Mouse (Mus musculus) ES-E14 (cell line): ENCODE results near the gene Txlna.

Source experiments
- CHD2 ChIP-seq: IDR thresholded peaks from 2 replicates; pipeline ENCODE4 v1.6.1; 2014; ENCODE audit warnings: mild to moderate bottlenecking, low read depth, low read length, inconsistent platforms
- HCFC1 ChIP-seq: IDR thresholded peaks from 2 replicates; pipeline ENCODE4 v1.6.1; 2012; ENCODE audit warnings: low read length, inconsistent platforms, borderline replicate concordance; ENCODE audit not compliant: insufficient read depth
- MAFK ChIP-seq: IDR thresholded peaks from 2 replicates; pipeline ENCODE4 v1.6.1; 2014; ENCODE audit warnings: mild to moderate bottlenecking, low read depth, low read length, inconsistent platforms; ENCODE audit not compliant: insufficient read depth
- ZC3H11A ChIP-seq: IDR thresholded peaks from 2 replicates; pipeline ENCODE4 v1.6.1; 2012; ENCODE audit warnings: low read depth, mild to moderate bottlenecking, inconsistent platforms, low read length, borderline replicate concordance
- ZNF384 ChIP-seq: IDR thresholded peaks from 2 replicates; pipeline ENCODE4 v1.6.1; 2012; ENCODE audit warnings: low read depth, low read length, inconsistent platforms

DNA sequence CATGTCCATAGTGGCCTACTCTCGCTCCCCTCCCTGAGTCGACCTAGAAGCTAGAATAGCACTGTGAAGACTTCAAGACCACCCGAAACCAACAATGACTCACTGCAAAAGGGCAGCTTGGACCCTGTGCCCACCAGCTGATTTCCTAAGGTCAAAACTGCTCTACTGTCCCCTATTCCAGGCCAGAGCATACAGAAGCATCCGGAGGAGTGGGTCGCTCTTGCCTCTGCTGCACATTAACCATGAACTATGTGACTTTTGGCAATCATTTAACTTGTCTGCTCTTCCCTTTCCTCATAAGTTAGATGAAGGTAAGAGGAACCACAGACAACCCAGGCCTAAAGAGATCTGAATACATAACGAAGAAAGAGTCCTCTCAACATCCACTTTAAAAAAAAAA is 43.7 kb upstream of the Txlna start:
- TF ChIP-seq ZNF384 = no peak
- no peak for TF ChIP-seq ZC3H11A
- TF ChIP-seq MAFK = no peak
- TF ChIP-seq HCFC1 = no peak
- no peak for TF ChIP-seq CHD2
